31 mouse cellular contexts compared by ENCODE assay signal in genomic region chr16:48574072-48574471, GRCm38 (mm10).
DNase-seq lines count a peak whose midpoint lies in the region; ATAC-seq lines count a peak whose summit lies in the region.
"Had no signal": no experiment of that assay in that cellular context is flagged by ENCODE, and none has a peak within 500 bp of the region (broad histone marks: within the 10 kb centered on the region; RNA-seq: fewer than 3 reads in every experiment).

No protein-coding gene starts in this region.

- H3K9ac ChIP-seq in embryonic facial prominence, embryonic 14.5 days (ENCODE audit: low read depth, low read length): no peak overlapping the region
- H3K9ac ChIP-seq: embryonic facial prominence, embryonic 12.5 days; forebrain, embryonic 12.5 days; heart, embryonic 12.5 days; heart, embryonic 15.5 days; hindbrain, embryonic 14.5 days had no signal

- no peaks in the 10 kb centered on the region for H3K9me3 ChIP-seq in embryonic facial prominence, embryonic 14.5 days (ENCODE audit: control insufficient read depth, low read length)
- H3K9me3 ChIP-seq in embryonic facial prominence, embryonic 10.5 days: no peaks in the 10 kb centered on the region
- H3K9me3 ChIP-seq: embryonic facial prominence, embryonic 12.5 days; forebrain, embryonic 12.5 days; G1E; heart, embryonic 12.5 days; heart, embryonic 15.5 days had no signal

- no peak overlapping the region for H3K4me2 ChIP-seq in embryonic facial prominence, embryonic 14.5 days (ENCODE audit: low read depth, low read length)
- H3K4me2 ChIP-seq: embryonic facial prominence, embryonic 12.5 days; forebrain, embryonic 12.5 days; heart, embryonic 12.5 days; heart, embryonic 15.5 days; hindbrain, embryonic 14.5 days had no signal

- ATAC-seq in embryonic facial prominence, embryonic 14.5 days (ENCODE audit: low read depth): no peak
- ATAC-seq in common myeloid progenitor, adult 5-6 weeks (replicated peaks; ENCODE audit: low read depth, poor library complexity, severe bottlenecking): peak; percentile 81
- 0 out of 2 replicates have a peak, but pooled peaks have one; percentile 42 for ATAC-seq in megakaryocyte, adult 5-6 weeks (ENCODE audit: poor library complexity, severe bottlenecking)
- ATAC-seq: forebrain, embryonic 16.5 days; hindbrain, postnatal 0 days; inflammation-experienced regulatory T-cells, adult 6 months; intestine, embryonic 16.5 days; Patski had no signal

- no peak overlapping the region for H3K4me3 ChIP-seq in embryonic facial prominence, embryonic 14.5 days (ENCODE audit: low read depth, low read length)
- H3K4me3 ChIP-seq in embryonic facial prominence, embryonic 10.5 days: no peak overlapping the region
- H3K4me3 ChIP-seq: embryonic facial prominence, embryonic 12.5 days; erythroblast, embryonic 14.5 days; forebrain, embryonic 12.5 days; gastrocnemius, adult 2 months; heart, embryonic 12.5 days; heart, embryonic 15.5 days had no signal

- no peak overlapping the region for H3K27ac ChIP-seq in embryonic facial prominence, embryonic 14.5 days (replicated peaks; ENCODE audit: low read depth, low read length)
- H3K27ac ChIP-seq in embryonic facial prominence, embryonic 10.5 days (replicated peaks): no peak overlapping the region
- H3K27ac ChIP-seq: embryonic facial prominence, embryonic 12.5 days; forebrain, embryonic 12.5 days; gastrocnemius, adult 2 months; heart, embryonic 15.5 days; hindbrain, embryonic 14.5 days; hindbrain, postnatal 0 days had no signal

- no peaks in the 10 kb centered on the region for H3K27me3 ChIP-seq in embryonic facial prominence, embryonic 14.5 days (replicated peaks; ENCODE audit: control insufficient read depth, insufficient read depth, low read length)
- H3K27me3 ChIP-seq in embryonic facial prominence, embryonic 10.5 days (replicated peaks; ENCODE audit: low read depth, poor library complexity, severe bottlenecking): no peaks in the 10 kb centered on the region
- H3K27me3 ChIP-seq: CH12.LX; embryonic facial prominence, embryonic 12.5 days; forebrain, embryonic 12.5 days; heart, embryonic 12.5 days; heart, embryonic 15.5 days had no signal

- H3K36me3 ChIP-seq in embryonic facial prominence, embryonic 14.5 days (ENCODE audit: control insufficient read depth, insufficient read depth, low read length): no peaks in the 10 kb centered on the region
- H3K36me3 ChIP-seq in embryonic facial prominence, embryonic 10.5 days (replicated peaks): no peaks in the 10 kb centered on the region
- H3K36me3 ChIP-seq: embryonic facial prominence, embryonic 12.5 days; forebrain, embryonic 12.5 days; G1E; heart, embryonic 12.5 days; heart, embryonic 15.5 days had no signal

- H3K4me1 ChIP-seq in embryonic facial prominence, embryonic 14.5 days (ENCODE audit: control insufficient read depth, insufficient read depth, low read length): no peaks in the 10 kb centered on the region
- H3K4me1 ChIP-seq in embryonic facial prominence, embryonic 10.5 days: no peaks in the 10 kb centered on the region
- H3K4me1 ChIP-seq: embryonic facial prominence, embryonic 12.5 days; forebrain, embryonic 12.5 days; heart, embryonic 12.5 days; heart, embryonic 15.5 days had no signal

- 70% methylated on average over 5 of the region's 5 CpGs for WGBS in embryonic facial prominence, embryonic 14.5 days
- WGBS in embryonic facial prominence, embryonic 10.5 days: 84% methylated on average over 5 of the region's 5 CpGs

- peak; percentile 8 for DNase-seq in embryonic facial prominence, embryonic 14.5 days (ENCODE audit: low spot score)
- DNase-seq in embryonic facial prominence, embryonic 10.5 days (ENCODE audit: low spot score): no peak
- no peak for DNase-seq in frontal cortex, postnatal 10 days (ENCODE audit: low spot score in 2 of 2)
- DNase-seq in kidney, postnatal 25 days: no peak
- DNase-seq: adrenal gland, postnatal 10 days; adrenal gland, postnatal 36 days; B cell, adult 2 months; cerebellum, adult 11 months; cerebellum, adult 2 months; cerebellum, adult 9-11 months; cerebellum, postnatal 25 days; gastrocnemius, adult 2 months; gastrocnemius, postnatal 14 days; heart, adult 18-20 months; heart, postnatal 10 days; heart, postnatal 36 days had no signal
